Mouse (Mus musculus): ENCODE data around the gene Npcd.
A peak's percentile ranks its signal among the peaks of the same experiment; 100 is the strongest.

Gene Npcd

DNA sequence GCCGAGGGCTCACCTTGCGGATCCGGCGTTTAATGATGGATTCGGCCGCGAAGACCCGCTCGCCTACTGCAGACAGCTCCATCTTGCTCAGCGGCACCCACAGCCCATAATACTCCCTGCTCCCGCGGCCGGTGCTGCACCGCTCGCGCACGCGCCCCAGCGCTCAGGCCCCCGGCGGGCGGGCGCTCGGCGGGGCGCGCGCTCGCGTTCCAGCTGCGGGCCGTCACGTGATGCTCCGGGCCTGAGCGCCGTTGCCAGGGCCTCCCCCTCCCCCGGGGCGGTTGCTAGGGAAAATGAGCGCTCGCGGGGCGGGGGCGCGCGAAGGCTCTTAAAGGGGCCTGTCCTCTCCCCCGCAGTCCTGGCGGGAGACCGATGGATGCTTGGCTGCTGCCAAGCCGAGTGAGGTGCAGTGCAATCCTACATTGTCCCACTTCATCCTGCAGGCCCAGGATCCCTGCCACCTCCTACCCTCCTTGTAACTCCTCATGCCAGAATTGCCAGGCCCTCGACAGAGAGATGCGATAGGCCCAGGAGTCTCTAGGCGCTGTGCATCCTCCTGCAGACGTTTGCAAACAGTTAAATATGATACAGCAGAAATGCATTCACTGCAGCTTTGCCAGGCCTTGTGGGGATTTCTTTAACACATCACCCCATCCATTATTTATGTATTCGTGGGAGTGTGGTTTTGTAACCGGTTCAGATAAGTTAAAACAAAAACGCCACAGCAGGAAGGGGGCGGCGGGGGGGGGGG is at the start of gene Npcd, which contains the start of gene Cbx6:
Npcd (minus strand) TSS at position 108 of the 751 bp plus-strand sequence.
Cbx6 (minus strand) TSS at position 559 of the 751 bp plus-strand sequence.
- DNase-seq (ENCODE audit: low spot score in 2 of 2): peak; percentile 97 to 98

DNA sequence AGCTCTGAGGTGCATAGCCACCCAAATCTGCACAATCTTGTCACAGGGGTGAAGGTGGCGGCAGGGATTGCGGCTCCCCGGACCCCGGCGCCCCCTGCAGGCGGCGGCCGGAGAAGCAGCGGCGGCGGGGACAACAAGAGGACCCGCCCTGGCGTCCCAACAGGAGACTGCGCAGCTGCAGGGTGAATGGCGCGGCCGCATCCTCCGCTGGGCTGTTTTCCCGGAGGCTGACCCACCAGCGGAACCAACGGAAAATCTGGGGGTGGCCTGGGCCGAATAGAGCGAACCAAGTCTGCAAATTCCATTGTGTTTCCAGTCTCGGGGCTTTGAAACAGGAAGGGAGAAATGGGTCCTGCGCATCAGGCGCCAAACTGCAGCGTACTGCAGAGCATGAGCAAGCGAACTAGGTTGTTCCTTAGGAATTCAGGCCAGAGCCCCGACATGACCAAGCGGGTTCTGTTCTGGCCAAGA is 49.4 kb upstream of the Npcd start:
- peak; percentile 94 to 95 for DNase-seq (ENCODE audit: low spot score in 2 of 2)

DNA sequence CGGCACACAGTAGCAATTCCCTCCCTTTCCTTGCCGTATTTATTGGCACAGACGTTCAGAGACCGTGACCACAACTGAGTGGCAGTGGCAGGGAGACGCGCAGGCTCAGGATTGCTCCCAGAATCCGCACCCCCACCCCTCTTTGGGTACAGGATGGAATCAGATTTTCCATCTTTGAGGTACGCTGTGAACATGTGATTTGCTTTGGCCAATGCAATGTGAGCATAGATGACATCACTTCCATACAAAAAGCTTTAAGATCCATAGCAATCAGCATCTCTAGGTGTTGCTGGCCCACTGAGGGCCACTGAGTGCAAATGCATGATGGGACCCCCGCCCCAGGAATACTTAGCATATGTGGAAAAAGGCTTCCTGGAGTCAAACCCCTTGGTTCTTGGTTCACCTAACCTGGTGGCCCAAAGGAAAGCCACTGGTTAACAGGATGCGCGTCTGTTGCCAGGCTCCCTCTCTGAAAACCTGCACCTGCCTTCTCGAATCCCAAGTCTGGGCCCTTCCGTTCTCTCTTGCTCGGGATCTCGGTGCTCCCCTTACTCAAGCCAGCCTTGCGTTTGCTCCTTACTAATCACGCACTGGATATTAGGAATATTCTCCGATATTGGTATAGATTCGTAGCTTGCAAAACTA is 48.7 kb upstream of the Npcd start:
- peak; percentile 33 to 39 for DNase-seq (ENCODE audit: low spot score in 2 of 2)

DNA sequence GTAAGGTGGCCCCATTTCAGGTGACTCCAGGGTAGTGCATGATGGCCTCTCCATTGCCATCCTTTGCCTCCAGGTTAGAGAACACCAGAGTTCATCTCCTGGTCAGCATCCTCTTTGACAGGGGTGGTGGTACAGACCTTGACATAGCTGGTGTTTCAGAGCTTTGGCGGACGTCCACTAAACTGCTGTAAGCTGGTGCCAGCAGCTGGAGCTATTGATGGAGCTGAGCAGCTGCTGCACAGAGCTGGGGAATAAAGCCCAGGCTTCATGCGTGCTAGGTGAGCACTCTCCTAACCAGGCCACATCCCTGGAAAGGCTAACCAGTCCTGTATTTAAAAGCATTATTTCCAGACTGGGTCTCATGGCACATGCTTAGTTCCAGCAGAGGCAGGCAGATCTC is 46.4 kb upstream of the Npcd start:
- DNase-seq (ENCODE audit: low spot score in 2 of 2): no peak

DNA sequence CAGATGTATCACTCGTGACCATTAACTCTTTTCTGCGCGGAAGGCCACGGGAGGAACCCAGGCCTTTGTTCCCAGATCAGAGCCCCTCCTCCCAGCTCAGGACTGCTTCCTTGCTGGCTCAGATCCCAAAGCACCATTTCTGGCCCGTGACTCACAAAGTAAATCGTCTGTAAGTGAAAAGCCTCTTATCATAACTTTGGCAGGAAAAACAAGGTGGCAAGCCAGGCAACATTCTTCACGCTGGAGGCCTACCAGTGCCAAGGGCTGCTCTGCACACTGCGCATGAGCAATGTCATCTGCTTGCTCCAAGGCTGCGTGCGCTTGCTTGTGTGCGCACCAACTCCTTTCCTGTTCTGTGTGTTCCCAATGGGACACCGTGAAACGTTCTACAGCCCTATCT is 45.3 kb upstream of the Npcd start:
- DNase-seq (ENCODE audit: low spot score in 2 of 2): peak; percentile 31 to 44

DNA sequence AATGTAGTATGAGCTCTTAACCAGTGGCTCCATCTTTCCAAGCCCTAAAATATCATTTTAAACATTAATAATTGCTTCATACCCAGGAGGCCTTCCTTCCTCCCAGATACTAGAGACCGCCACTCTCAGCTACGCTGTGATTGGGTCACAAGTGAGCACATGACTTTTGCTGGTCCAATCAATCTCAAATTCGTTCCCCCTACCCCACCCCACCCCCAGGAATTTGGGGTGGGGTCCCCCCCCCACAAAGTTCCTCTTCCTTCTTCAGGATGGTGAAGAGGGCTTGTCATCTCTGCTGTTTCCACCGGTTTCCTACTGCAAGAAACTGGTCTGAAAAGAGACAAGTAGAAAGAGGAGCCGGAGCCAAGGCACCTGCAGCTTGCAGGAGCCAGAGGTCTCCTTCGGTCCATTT is 44.7 kb upstream of the Npcd start:
- DNase-seq (ENCODE audit: low spot score in 2 of 2): no peak

DNA sequence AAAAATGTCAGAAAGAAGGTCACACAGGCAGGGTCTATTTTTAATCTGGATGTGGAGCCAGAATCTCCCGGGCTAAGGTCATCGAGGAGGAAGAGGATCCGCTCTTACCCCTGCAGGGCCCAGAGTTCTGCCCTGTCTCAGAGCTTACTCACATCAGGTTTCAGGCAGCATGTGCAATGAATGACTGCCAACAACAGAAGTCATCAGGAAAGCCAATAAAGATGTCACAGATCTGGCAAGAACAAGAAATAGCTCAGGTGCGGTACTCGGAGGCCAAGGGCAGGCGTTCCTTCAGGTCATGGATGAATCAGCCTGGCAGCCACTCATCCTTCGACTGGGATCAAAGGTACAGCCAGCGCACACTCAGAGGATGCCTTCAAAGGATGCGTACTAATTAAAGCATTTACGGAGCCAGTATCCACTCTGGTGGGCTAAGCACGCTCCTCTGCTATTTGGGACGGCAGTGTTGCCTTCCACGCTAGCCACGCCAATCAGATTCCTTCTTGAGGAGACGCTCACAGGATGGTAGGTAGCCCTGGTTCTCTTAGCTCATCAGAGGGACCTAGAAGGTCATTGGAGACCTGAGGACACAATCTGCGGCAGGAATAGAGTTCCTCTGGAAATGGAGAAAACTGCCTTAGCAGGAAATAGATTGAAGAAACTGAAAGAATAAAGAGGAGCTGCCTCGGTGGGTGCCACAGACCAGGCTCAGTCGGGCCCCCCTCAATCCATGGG is 41.4 kb upstream of the Npcd start:
- DNase-seq (ENCODE audit: low spot score in 2 of 2): no peak

DNA sequence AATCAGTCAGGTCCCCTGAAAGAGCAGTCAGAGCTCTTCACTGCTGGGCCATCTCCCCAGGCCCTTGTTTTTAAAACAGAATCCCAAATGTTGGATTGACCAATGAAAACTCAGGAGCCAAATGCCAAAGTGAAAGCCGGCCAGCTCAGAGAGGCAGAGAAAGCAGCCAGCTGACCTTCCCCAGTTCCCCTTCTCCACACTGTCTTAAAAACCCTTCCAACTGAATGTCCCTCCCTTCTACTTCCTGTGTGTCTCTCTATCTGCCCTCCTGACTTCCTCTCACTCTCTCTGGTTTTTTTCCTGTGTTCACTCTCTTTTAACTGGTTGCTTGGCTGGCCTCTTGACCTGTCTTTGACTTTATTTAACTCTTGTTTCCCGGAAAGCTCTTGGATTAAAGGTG is 40.0 kb upstream of the Npcd start:
- DNase-seq (ENCODE audit: low spot score in 2 of 2): no peak

DNA sequence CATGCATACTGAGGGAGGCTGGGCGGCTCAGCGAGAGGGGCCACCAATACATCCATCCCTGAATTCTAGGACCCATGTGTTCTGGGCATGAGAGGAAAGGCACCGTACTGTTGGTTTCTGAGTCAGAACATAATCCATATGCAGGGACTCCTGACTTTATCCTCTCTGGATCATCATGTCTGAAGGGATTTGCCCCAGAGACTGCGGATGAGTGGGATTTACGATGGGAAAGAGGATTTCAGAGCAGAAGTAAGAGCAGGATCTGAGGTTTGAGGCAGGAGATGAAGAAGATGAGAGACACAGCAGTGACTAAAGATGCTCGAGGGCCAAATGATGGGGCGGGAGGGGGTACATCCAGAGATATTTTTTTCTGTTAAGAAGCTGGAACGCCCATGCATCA is 39.5 kb upstream of the Npcd start:
- no peak for DNase-seq (ENCODE audit: low spot score in 2 of 2)

DNA sequence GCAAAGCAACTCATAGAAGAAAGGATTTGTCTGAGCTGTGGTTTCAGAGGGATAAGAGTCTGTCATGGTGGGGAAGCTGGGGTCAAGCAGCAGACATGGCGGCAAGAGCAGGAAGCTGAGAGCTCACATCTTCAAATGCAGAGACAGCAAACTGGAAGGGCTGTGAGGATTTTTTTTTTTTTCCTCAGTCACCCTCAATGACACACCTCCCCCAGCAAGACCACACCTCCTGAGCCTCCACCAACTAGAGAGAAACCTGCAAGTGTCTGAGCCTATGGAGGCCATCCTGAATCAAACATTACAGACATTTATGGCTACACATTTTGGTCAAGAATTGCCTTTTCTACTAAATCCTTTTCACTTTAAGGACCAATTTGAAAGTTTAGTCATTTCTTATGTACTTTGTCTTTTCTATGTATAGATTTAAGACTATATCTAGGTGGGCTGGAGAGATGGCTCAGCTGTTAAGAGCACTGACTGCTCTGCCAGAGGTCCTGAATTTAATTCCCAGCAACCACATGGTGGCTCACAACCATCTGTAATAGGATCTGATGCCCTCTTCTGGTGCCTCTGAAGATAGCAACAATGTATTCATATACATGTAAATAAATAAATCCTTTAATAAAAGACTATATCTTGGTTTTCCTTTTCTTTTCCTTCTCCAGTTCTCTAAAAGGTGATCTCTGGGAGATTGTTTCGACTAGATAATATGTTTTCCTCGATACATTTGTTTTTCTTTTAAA is 33.4 kb upstream of the Npcd start:
- DNase-seq (ENCODE audit: low spot score in 2 of 2): no peak

DNA sequence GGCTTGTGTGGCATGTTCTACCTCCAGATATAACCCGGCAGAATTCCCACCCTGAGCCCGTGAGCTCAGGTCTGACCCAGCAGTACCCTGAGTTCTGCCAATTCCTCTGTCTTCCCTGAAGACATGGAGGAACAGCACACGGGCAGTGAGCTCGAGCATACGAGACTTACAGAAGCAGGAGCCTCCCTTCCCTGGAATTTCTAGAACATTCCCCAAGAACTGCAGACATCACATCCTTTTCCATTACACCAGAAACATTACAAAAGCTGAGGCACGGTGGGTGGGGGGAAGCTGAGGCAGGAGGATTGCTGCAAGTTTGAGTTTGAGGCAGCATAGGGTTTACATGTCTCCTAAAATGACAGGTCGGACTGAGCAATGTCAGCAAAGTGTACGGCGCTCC is 25.8 kb upstream of the Npcd start:
- DNase-seq (ENCODE audit: low spot score in 2 of 2): no peak

DNA sequence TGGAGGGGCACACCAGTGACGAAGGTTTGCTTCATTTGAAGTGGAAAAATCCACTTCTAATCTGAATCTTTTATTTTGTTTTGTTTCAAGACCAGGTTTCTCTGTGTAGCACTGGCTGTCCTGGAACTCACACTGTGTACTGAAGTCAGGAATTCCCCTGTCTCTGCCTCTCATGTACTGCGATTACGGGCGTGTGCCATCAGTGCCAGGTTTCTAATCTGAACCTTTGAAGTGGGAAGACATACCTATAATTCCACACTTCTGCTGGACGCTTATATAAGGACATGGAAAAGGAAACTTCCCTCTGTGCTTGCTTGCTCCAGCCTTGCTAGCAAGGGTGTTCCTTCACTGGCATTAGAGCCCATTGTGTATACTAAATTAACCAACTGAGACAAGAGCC is 24.9 kb upstream of the Npcd start:
- no peak for DNase-seq (ENCODE audit: low spot score in 2 of 2)

DNA sequence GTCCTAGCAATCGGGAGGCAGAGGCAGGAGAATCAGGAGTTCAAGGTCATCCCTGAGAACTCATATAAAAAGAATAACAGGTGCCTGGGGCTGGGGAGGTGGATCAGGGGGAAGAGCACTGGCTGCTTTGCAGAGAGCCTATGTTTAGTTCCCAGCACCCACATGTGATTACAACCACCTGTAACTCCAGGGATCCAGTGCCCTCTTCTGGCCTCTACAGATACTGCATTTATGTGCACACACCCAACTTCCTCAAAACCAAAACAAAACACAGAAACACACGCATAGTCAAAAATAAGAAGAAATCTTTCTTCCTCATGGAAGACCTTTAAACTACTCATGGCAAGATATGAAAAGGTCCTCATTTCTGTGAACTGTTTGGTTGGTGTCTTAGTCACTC is 16.1 kb upstream of the Npcd start:
- DNase-seq (ENCODE audit: low spot score in 2 of 2): no peak

DNA sequence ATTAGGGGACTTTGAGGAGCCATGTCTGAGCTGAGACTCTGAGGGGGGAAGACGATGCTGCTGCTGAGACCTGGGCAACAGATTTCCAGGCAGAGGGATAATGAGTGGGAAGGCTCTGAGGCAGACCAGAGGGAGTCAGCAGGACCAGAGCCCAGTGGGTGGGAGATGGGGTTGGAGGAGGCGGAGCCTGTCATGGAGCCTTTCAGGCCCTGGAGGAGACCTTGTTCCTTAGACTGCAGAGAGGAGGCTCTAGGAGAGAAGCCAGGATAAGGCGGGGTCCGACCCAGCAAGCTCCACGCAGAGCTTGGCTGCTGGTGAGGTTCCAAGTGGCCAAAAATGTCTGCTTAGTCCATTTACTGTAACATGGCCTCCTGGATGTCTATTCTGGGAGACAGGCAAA is 13.1 kb upstream of the Npcd start:
- DNase-seq (ENCODE audit: low spot score in 2 of 2): no peak

DNA sequence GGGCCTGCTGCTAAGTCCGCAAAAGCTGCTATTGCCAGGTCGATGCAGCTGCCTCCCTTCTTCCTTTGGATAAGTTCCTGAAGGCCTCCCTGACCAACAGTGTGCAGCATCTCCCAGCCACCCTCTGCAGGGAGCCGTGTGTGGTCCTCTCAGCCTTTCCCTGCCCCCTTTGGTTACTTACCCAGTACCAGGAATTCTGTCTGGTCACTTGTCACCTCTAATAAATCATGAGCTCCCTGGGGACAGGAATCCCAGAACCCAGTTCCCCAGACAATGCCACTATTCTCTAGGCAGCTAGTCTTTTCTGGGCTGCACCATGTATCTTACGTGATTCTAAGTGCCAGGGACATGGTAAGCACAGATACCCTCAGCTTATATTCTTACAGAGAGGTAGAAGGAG is 11.9 kb upstream of the Npcd start:
- DNase-seq (ENCODE audit: low spot score in 2 of 2): no peak

DNA sequence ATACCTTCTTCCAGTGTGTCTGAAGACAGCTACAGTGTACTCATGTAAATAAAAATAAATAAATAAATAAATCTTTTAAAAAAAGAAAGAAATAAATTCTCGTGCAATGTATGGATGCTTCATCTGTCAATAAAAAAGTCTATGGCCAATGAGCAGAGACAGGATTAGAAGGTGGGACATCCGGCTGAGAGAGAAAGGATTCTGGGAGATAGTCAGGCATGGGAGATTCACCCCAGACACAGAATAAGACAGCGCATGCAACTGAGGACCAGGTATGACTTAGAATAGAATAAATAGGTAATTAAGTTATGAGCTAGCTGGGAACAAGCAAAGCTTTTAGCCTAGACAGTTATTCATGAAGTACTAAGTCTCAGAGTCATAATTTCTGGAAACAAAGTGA is 8.9 kb upstream of the Npcd start:
- no peak for DNase-seq (ENCODE audit: low spot score in 2 of 2)

DNA sequence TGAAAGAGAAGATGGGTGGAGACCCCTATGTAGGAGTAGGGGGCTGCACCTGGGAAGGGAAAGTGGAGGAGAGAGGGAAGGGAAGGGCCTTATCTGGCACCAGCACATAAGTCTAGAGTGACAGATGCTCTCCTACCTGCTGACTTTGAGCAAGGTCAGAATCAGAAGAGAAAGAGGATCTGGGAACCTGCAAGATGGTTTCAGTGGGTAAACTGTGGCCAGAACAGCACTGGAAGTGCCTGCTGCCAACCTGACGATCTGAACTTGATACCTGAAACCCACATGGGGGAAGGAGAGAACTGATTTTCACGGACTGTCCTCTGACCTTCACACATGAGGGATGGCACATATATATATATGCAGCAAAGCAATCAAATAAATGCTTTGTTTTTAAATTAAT is 6.2 kb upstream of the Npcd start:
- DNase-seq (ENCODE audit: low spot score in 2 of 2): no peak

DNA sequence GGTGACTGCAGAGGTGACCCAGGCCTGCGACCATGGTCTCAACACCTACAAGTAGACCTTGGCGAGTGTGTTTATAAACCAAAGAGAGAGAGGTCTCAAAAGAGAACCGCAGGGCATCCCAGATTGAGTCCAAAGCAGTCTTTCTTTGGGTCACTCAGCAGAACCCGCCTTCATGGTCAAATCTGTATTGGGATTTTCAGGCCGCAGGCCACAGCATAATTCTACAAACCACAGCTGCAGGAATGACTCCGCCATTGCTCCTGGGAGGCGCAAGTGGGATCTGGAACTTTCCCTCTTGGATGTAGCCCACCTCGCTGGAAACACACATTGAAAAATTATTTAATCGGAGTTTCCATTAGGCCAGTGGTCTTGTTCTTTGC is 834 bp upstream of the Npcd start:
- DNase-seq (ENCODE audit: low spot score in 2 of 2): no peak

DNA sequence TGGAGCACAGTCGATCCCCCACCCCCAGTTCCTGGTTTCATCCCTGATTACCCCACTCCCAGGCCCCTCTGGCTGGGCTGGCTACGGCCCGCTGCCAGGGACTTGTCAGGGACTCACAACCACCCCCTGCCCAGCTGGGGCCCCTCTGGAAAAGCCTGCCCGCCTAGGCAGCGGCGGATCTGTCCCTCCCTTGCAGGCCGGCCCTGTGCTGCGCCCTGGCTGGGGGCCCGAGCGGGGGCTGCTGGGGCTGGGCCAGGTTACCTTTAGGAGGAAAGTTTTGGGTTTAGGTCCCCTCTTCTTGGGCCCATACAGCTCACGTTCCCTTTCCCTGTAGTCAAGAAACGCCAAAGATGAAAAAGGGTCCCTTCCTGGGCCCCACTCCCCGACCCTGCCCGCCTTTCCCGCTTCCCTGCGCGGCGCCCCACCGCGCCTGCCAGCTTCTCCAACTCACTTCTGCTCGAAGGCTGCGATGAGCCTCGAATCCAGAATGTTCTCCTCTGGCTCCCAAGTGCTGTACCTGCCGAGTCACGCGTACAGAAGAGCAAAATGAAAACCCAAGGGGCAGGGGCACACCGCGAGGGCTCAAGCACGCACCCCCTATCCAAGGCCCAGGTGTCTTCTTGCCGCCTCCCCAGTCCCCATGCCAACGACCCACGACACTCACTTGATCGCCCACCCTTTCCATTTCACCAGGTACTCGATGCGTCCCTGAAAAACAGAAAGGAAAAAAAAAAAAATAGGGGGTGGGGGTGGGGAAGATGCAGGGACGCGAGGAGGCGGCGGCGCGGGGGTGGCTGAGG is 586 bp downstream of the Npcd start:
- peak in 1 of 2 experiments; percentile 38 for DNase-seq (ENCODE audit: low spot score in 2 of 2)

DNA sequence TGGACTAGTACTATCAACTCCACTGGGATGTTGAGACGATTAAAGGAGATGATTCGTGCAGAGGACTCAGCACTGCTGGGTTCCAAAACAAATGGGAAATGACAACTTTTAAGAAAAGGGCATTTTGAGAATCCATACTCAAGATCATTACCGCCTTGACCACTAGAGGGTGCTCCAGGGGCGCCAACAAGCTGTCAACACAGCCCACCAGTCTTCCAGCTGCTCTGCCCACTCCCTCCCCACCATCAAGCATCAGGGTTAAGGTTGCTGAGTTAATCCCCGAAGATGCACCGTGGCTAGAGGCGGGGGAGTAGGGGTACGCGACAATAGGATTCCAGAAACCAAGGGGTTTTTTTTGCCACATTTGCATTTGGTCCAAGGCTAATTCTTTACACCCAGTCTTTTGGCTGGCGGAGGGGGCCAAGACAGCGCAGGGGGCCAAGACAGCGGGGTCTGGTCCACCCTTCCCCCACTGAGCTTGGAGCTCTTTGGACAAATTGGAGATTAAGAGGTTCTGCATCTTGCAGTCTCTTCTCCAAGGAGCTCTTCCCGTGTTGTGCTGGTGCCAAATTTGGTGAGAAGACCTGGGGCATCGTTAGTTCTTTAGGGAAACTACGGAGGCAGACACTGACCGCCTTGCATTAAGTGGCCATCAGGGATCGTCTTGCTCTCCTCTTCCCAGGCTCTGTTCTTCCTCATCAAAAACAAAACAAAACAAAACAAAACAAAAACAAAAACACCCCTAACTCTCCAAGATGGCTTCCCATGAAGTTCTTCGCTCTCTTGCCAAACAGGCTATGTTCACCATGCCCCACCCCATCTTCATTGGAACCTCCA is 1.8 kb downstream of the Npcd start:
- DNase-seq (ENCODE audit: low spot score in 2 of 2): peak; percentile 63 to 77
